Mouse (Mus musculus): ENCODE measurements around the gene Col4a4. TPM values are rescaled to one million over a fixed set of nuclear protein-coding genes. Genes with fewer than 3 reads are reported as not detected.

Col4a4 gene
- total RNA-seq, 2 experiments from 2014 or later: 4.2 to 4.7 TPM

DNA sequence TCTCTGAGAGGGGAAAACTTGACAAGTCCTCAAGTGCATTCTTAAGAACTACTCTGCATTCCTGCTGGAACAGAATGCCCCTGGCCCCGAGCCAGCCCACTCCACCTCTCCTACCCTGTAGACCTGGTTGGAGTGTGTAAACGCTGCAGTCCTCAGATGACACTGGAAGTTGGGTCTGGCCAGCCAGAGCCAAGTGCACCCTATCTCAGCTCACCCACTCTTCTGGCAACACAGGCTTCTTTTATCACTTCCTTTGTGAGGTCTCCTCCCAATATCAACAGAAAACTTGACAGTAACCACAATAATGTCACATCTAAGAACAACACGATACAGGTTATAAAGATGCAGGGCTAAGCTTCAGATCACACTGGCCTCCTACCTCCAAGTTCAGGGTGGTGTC, 8.7 kb downstream of the Col4a4 start:
- DNase-seq: peak; percentile 65 to 73

- DNase-seq: no peak
These were observed 9.3 kb downstream of the Col4a4 start for GRCm38 (mm10) chr1:82577339-82577738.

- no peak for DNase-seq
These were observed 10.5 kb downstream of the Col4a4 start for GRCm38 (mm10) chr1:82576182-82576581.

GRCm38 (mm10) chr1:82575681-82576080, 11.0 kb downstream of the Col4a4 start:
- DNase-seq: peak; percentile 43 to 54

DNA sequence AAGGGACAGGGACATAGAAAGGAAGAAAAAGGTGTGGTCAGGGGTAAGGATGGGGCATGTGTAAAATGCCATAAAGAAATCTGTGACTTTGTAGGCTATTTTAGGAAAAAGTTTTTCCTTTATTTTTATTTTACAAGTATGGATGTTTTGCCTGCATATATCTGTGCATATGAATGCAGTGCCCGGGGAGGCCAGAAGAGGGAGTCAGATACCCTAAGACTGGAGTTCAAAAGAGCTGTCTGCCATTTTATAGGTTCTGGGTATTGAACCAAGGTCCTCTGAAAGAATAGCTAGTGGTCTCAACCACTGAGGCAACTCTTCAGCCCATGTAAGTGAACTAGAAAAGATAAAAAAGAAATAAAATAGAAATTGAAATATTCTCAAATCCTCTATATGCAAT, 14.9 kb downstream of the Col4a4 start:
- peak in 1 of 2 experiments; percentile 58 for DNase-seq

GRCm38 (mm10) chr1:82569405-82569804, 17.2 kb downstream of the Col4a4 start:
- DNase-seq: no peak

GRCm38 (mm10) chr1:82560223-82560622, 26.4 kb downstream of the Col4a4 start:
- DNase-seq: no peak

- no peak for DNase-seq
These were observed 31.8 kb downstream of the Col4a4 start for GRCm38 (mm10) chr1:82554889-82555288.

- peak; percentile 16 to 44 for DNase-seq
These were observed 32.2 kb downstream of the Col4a4 start for GRCm38 (mm10) chr1:82554443-82554850.

DNA sequence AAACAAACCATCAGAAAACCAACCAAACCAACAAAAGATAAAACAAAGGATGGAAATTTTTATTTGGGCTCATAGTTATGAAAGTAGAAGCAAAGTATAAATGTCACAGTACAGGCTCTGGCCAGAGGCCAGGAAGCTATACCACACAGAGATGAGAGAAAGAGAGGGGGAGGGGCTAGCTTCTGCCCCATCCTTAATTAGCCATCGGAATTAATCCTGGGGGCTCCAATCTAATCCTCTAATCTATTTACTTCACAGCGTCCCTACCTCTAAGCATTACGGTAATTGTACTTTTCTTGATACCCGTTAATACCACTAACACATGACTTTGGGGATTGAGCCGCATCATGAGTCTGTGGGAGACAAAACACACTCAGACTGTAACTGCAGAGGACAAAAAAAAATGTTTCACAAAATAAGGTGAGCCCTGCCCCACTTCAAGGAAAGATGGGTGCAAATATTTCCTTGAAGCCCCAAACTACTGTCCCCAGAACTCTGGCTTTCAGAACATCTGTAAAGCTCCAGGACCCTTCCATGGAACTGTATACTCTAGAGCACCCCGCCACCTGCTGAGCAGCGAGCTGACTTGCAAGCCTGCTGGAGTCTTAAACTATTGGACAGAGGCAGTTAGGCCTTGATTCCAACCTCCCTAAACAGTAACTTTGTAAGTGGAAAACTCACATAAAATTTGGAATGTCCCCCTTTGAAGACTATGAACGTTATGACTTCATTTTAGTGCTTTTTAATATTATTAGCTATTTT, 41.3 kb downstream of the Col4a4 start:
- no peak for DNase-seq

DNA sequence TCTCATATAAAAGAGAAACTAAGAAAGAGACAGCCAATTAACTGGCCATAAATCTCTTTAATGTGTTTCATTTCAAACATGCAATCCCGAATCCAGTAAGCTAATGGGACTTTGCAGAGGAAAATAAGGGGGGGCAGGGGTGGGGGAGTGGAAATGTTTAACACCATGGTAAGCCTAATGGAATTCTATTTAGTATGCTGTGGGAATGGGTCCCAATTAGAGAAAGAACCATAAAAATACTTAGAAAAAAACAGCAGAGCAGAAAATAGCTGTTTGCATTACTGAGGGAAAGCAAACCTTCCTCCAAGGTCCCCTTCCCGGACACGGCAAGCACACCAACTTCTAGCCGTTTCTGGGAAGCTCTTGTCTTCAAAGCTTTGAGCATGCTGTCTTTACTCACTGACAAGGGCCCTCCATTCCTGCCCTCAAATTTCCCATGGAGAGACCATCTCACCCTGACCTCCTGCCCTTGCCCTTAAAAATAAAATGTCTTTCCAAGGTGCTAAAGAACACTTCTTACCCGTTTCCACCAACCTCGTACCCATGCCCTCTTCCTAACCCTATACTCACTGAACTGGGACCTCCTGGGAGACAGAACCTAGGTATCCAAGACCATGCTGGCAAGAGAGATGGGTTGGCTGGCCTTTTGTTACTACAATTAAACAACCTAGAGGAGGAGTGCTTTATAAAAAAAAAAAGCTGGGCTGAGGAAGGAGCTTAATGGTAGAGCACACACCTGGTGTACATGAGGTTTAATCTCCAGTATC, 42.0 kb downstream of the Col4a4 start:
- no peak for DNase-seq

- DNase-seq: no peak
These were observed 42.7 kb downstream of the Col4a4 start for GRCm38 (mm10) chr1:82543934-82544333.

DNA sequence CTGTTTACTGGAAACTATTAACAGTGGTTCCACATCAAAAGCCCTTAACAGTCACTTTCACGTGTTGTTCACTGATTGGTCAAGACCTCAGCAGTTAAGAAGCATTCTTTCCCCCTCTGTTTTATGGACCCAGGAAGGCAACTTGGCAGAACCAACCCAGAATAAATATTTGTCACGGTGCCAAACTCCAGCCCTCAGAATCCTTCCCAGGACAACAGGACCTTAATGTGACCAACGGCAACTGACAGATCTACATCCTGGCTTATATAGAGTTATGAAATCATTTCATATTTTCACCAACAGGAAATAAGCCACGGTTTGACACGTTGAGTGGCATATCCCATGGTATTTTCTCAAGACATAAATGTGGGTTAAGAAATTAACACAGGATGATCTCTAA, 46.6 kb downstream of the Col4a4 start:
- DNase-seq: no peak

GRCm38 (mm10) chr1:82537848-82538247, 48.8 kb downstream of the Col4a4 start:
- no peak for DNase-seq

DNA sequence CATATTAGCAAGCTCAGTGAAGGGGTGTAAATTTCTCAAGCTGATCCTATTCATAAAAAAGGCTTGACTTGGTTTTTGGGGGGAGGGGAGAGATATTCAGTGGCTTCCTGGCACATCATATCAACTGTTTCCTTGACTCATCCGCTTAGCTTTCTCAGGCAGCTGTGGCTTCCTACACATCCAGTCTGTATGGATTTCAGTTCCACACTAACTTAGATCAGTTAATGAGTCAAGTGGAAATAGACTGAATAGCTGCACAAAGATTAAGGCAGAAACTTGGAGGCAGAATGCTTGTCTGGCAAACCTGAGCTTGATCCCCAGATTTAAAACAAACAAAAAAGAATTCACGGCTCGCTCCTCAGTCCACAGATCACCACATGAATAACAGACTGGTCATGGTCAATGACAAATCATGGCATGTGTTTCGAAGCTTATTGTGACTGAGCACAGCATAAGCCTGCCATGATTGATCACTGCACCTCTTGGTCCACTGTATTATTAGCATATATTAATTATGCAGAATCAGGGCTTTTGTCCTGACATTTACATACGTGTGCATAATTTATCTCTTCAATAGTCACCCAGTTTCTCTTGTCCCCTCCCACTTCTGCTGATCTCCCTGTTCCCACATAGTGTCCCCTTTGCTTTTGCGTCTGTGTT, 50.0 kb downstream of the Col4a4 start:
- DNase-seq: no peak

GRCm38 (mm10) chr1:82527931-82528330, 58.7 kb downstream of the Col4a4 start:
- DNase-seq: no peak

- DNase-seq: no peak
These were observed 94.7 kb downstream of the Col4a4 start for GRCm38 (mm10) chr1:82491954-82492353.

- DNase-seq: no peak
These were observed 100.3 kb downstream of the Col4a4 start for GRCm38 (mm10) chr1:82486371-82486770.

DNA sequence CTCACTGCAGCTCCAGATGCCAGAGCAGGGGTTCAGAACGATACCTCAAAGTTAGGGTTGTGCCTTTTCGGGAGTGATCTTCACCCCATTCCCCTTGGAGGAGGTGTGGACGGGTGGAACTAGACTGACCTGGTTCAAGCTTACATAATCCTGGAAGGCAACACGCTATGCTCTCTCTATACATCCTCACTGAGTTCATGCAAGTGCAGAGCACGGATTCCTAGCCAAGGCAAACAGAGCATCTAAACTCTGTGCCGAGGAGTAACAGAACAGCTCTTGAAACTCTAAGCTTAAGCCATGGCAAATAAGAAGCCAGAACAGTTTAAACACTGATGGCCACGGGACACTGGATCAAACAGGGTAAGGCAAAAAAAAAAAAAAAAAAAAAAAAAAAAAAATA, 104.3 kb downstream of the Col4a4 start:
- DNase-seq: no peak

DNA sequence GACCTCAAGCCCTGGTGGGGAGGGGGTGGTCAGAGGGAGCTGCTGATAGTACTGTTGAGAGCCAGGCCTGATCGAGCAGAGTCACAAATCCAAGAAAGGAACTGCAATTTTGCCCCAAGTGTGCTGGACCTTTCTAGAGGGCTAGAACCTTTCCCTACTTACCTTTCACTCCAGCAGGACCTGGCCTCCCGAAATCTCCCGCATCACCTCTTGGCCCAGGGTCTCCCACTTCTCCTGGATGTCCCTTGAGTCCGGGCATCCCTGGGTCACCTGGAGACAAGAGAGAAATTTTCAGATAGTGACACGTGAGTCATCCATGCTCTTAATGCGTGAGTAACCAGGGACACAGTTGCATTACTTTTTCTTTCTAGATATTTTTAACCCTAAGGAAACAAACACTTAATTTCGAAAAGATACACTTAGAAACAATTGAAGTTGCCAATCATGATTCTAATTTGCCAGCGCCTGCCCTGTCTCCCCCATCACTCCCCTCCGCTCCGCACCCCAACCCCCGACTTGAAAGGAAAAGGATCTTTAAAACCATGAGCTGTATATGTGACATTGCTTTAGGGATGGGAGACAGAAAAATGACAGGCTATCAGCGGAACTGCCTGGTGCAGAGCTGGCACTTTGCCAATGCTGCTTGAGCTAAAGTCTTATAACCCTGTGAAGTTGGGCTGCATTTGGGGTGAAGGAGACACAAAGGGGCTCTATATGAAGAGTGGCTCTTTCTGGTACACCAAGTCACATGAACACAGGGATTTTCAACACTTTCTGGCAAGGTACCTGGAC, 106.8 kb downstream of the Col4a4 start:
- no peak for DNase-seq

DNA sequence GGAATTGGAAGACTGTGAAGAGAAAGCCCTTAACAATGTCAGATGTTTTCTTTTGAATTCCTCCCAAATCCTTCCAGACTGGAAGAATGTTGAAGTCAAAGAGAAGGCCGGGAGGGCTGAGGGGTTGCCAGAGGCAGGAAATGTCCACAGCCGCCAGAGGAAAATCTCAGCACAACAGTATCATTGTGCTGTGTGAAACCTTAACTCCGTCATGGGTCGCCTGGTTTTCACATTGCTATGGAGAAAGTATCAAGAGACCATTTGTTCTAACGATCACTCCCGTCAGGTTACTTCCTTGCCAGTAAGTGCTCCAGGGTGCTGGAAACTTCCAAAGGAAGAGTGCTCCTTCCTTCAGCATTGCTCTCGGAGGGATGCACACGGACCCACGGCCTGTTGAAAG, 109.9 kb downstream of the Col4a4 start:
- DNase-seq: peak; percentile 29 to 35

GRCm38 (mm10) chr1:82476256-82476655, 110.4 kb downstream of the Col4a4 start:
- peak; percentile 27 to 57 for DNase-seq

All from heart, adult 18-20 months (tissue).